Mouse (Mus musculus): ENCODE data around the gene Rbp7.

- no peak for TF ChIP-seq GATA1 (IDR thresholded peaks at IDR 0.05; ENCODE audit: low read length)
- TF ChIP-seq TAL1 (IDR thresholded peaks at IDR 0.05; ENCODE audit: low read length): no peak
These were observed 8.5 kb downstream of the Rbp7 start for GRCm38 (mm10) chr4:149446309-149446708.
